Comparison of ENCODE assay signal across 9 mouse cellular contexts in the genomic region with DNA sequence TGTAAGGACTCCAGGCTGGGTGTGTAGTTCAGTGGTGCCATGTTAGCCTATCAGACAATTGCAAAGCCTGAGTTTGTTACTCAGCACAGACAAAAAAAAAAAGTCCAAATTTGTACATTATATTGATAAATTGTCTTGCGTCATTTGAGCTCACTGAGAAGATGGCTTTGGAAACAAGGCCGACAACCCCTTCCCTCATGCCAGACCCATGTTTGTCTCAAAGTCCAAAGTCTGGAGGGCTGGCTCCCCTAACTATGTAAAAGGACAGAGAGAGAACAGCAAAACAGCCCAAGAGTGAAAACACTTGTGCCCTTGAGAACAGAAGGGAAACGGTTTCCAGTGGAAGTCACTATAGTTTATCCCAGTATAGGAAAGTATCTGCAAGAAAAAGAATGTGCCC. TPM values are rescaled to one million over a fixed set of nuclear protein-coding genes. Genes with fewer than 3 reads are reported as not detected.
DNase-seq lines count a peak whose midpoint lies in the region; ATAC-seq and TF ChIP-seq lines count a peak whose summit lies in the region.
"Had no signal": no experiment of that assay in that cellular context is flagged by ENCODE, and none has a peak within 500 bp of the region (broad histone marks: within the 10 kb centered on the region; RNA-seq: fewer than 3 reads in every experiment).

No protein-coding gene starts in this region.

- no peak for DNase-seq in heart, postnatal 10 days
- peak; percentile 65 to 69 for DNase-seq in kidney, adult 8-10 months
- peak; percentile 46 for DNase-seq in liver, postnatal 0 days
- no peak for DNase-seq in embryo, embryonic 10 days (ENCODE audit: low spot score)
- no peak for DNase-seq in spleen, adult 18-20 months
- DNase-seq: cerebellum, adult 9-11 months had no signal

- peak overlapping the region; percentile 72; the same call in 1 of the 2 replicates for H3K4me3 ChIP-seq in heart, embryonic 11.5 days (ENCODE audit: low read depth, low read length)
- peak overlapping the region; percentile 95 for H3K4me3 ChIP-seq in megakaryocyte, embryonic 14.5 days (replicated peaks)
- H3K4me3 ChIP-seq in liver, postnatal 0 days (ENCODE audit: low read depth, low read length) = peak overlapping the region; percentile 88; the same call in 1 of the 2 replicates

- H3K27me3 ChIP-seq in heart, embryonic 11.5 days (ENCODE audit: control insufficient read depth, insufficient read depth, low read length) = no peaks in the 10 kb centered on the region
- H3K27me3 ChIP-seq in megakaryocyte, embryonic 14.5 days (replicated peaks) = no peaks in the 10 kb centered on the region
- no peaks in the 10 kb centered on the region for H3K27me3 ChIP-seq in liver, postnatal 0 days (ENCODE audit: insufficient read depth, low read length)

- H3K4me2 ChIP-seq in heart, embryonic 11.5 days = peak overlapping the region; percentile 78
- H3K4me2 ChIP-seq in liver, postnatal 0 days (ENCODE audit: low read depth, low read length) = peak overlapping the region; percentile 89

- intact Hi-C loops in heart, postnatal 10 days (cut with DNase I) = no loop called here

- H3K9me3 ChIP-seq in heart, embryonic 11.5 days (replicated peaks; ENCODE audit: control insufficient read depth, low read length) = no peaks in the 10 kb centered on the region
- no peaks in the 10 kb centered on the region for H3K9me3 ChIP-seq in megakaryocyte, embryonic 14.5 days
- H3K9me3 ChIP-seq in liver, postnatal 0 days (ENCODE audit: low read length) = no peaks in the 10 kb centered on the region

- H3K9ac ChIP-seq in heart, embryonic 11.5 days (ENCODE audit: low read depth, low read length) = no peak overlapping the region
- peak overlapping the region; percentile 90; the same call in 1 of the 2 replicates for H3K9ac ChIP-seq in liver, postnatal 0 days (replicated peaks)

- no peak for ATAC-seq in heart, embryonic 11.5 days (replicated peaks; ENCODE audit: insufficient number of reproducible peaks, low FRiP score, low TSS enrichment)
- no peak for ATAC-seq in megakaryocyte, adult 5-6 weeks (ENCODE audit: poor library complexity, severe bottlenecking)
- ATAC-seq in liver, postnatal 0 days = peak; percentile 66

- H3K36me3 ChIP-seq in heart, embryonic 11.5 days (ENCODE audit: control insufficient read depth, insufficient read depth, low read length) = 0 out of 2 replicates have a peak, but pooled peaks cover under 1% of the 10 kb centered on the region
- peaks cover 57% of the 10 kb centered on the region for H3K36me3 ChIP-seq in megakaryocyte, embryonic 14.5 days (replicated peaks; ENCODE audit: low read length)
- H3K36me3 ChIP-seq in liver, postnatal 0 days (replicated peaks; ENCODE audit: insufficient read depth, low read length) = peaks cover 17% of the 10 kb centered on the region

- 83% methylated on average over 3 of the region's 3 CpGs for WGBS in heart, embryonic 11.5 days (ENCODE audit: insufficient replicate concordance)
- 28% methylated on average over 3 of the region's 3 CpGs for WGBS in liver, postnatal 0 days (ENCODE audit: insufficient replicate concordance)

- peaks cover 7% of the 10 kb centered on the region; the same call in 1 of the 2 replicates for H3K4me1 ChIP-seq in heart, embryonic 11.5 days (ENCODE audit: control insufficient read depth, insufficient read depth, low read length)
- H3K4me1 ChIP-seq in megakaryocyte, embryonic 14.5 days = peaks cover 70% of the 10 kb centered on the region
- peaks cover 22% of the 10 kb centered on the region for H3K4me1 ChIP-seq in liver, postnatal 0 days (ENCODE audit: insufficient read depth)

- H3K27ac ChIP-seq in heart, embryonic 11.5 days (ENCODE audit: low read depth, low read length) = no peak overlapping the region
- H3K27ac ChIP-seq in liver, postnatal 0 days (ENCODE audit: low read depth) = peak overlapping the region; percentile 93

- TF ChIP-seq EP300 in liver, postnatal 0 days (IDR thresholded peaks at IDR 0.05; ENCODE audit: low read depth) = peak; percentile 74

- TF ChIP-seq CTCF in liver, postnatal 0 days (IDR thresholded peaks at IDR 0.05; ENCODE audit: low read depth) = no peak

RNA-seq across cellular contexts. Expression of a gene that starts 1.3 kb away (rescaled TPM):
- 102 and 139 TPM in 2 replicates for polyA plus RNA-seq in heart, embryonic 11.5 days (2014; fragmentation: Nextera tagmentation; extraction: Ambion mirVana)
- 100 to 1,000 TPM; 111 to 114 TPM for total RNA-seq in heart, postnatal 10 days (2021)
- 16.6 and 130 TPM in 2 replicates for polyA plus RNA-seq in megakaryocyte, embryonic 14.5 days (2012; ENCODE audit: insufficient read depth, low replicate concordance)
- total RNA-seq in megakaryocyte, adult 5-6 weeks (2015) = 87.5 and 89.5 TPM in 2 replicates
- total RNA-seq in megakaryocyte, adult 5-6 weeks (2017) = 165 and 167 TPM in 2 replicates
- 106 and 112 TPM in 2 replicates for polyA plus RNA-seq in liver, postnatal 0 days (2015; fragmentation: Nextera tagmentation; extraction: Ambion mirVana)

RNA-seq across cellular contexts. Expression of a gene that starts 1.7 kb away (rescaled TPM):
- 31.9 and 34.8 TPM in 2 replicates for polyA plus RNA-seq in heart, embryonic 11.5 days (2014; fragmentation: Nextera tagmentation; extraction: Ambion mirVana)
- total RNA-seq in heart, postnatal 10 days (2021) = 10 to 100 TPM; 53.4 to 58.2 TPM
- polyA plus RNA-seq in megakaryocyte, embryonic 14.5 days (2012; ENCODE audit: insufficient read depth, low replicate concordance) = 25.1 and 60.6 TPM in 2 replicates
- 7.9 and 9.1 TPM in 2 replicates for total RNA-seq in megakaryocyte, adult 5-6 weeks (2015)
- 6.7 and 9.5 TPM in 2 replicates for total RNA-seq in megakaryocyte, adult 5-6 weeks (2017)
- polyA plus RNA-seq in liver, postnatal 0 days (2015; fragmentation: Nextera tagmentation; extraction: Ambion mirVana) = 66.2 and 66.9 TPM in 2 replicates

RNA-seq across cellular contexts. Expression of a gene that starts 19.8 kb away (rescaled TPM):
- 69.2 and 75.4 TPM in 2 replicates for polyA plus RNA-seq in heart, embryonic 11.5 days (2014; fragmentation: Nextera tagmentation; extraction: Ambion mirVana)
- 1,000 to 10,000 TPM; 1,771 to 1,883 TPM for total RNA-seq in heart, postnatal 10 days (2021)
- polyA plus RNA-seq in megakaryocyte, embryonic 14.5 days (2012; ENCODE audit: insufficient read depth, low replicate concordance) = not detected in 2 replicates
- total RNA-seq in megakaryocyte, adult 5-6 weeks (2015) = not detected in 2 replicates
- total RNA-seq in megakaryocyte, adult 5-6 weeks (2017) = not detected in 2 replicates
- polyA plus RNA-seq in liver, postnatal 0 days (2015; fragmentation: Nextera tagmentation; extraction: Ambion mirVana) = 1.2 and 12.7 TPM in 2 replicates

RNA-seq across cellular contexts. Expression of a gene that starts 23.0 kb away (rescaled TPM):
- 29.4 and 30.8 TPM in 2 replicates for polyA plus RNA-seq in heart, embryonic 11.5 days (2014; fragmentation: Nextera tagmentation; extraction: Ambion mirVana)
- 10 to 100 TPM; 13.1 to 15.9 TPM for total RNA-seq in heart, postnatal 10 days (2021)
- 4.0 and 23.4 TPM in 2 replicates for polyA plus RNA-seq in megakaryocyte, embryonic 14.5 days (2012; ENCODE audit: insufficient read depth, low replicate concordance)
- 12.9 and 13.2 TPM in 2 replicates for total RNA-seq in megakaryocyte, adult 5-6 weeks (2015)
- total RNA-seq in megakaryocyte, adult 5-6 weeks (2017) = 15.5 and 37.7 TPM in 2 replicates
- polyA plus RNA-seq in liver, postnatal 0 days (2015; fragmentation: Nextera tagmentation; extraction: Ambion mirVana) = 30.7 and 35.9 TPM in 2 replicates

RNA-seq across cellular contexts. Expression of a gene that starts 23.7 kb away (rescaled TPM):
- polyA plus RNA-seq in heart, embryonic 11.5 days (2014; fragmentation: Nextera tagmentation; extraction: Ambion mirVana) = 38.9 and 47.8 TPM in 2 replicates
- total RNA-seq in heart, postnatal 10 days (2021) = 10 to 100 TPM; 27.0 to 29.8 TPM
- polyA plus RNA-seq in megakaryocyte, embryonic 14.5 days (2012; ENCODE audit: insufficient read depth, low replicate concordance) = 57.2 and 112 TPM in 2 replicates
- total RNA-seq in megakaryocyte, adult 5-6 weeks (2015) = 41.7 and 44.7 TPM in 2 replicates
- 29.7 and 30.4 TPM in 2 replicates for total RNA-seq in megakaryocyte, adult 5-6 weeks (2017)
- 15.9 and 17.1 TPM in 2 replicates for polyA plus RNA-seq in liver, postnatal 0 days (2015; fragmentation: Nextera tagmentation; extraction: Ambion mirVana)

Comparison
In these comparisons a context has a peak if more than half of its experiments do, and no peak if none do; other contexts are left out.
1. DNase-seq: peak in kidney, adult 8-10 months (2 of 2) and liver, postnatal 0 days (single experiment); none in heart, postnatal 10 days (0 of 2), embryo, embryonic 10 days (single experiment) and spleen, adult 18-20 months (0 of 2).
2. Peak in every context shown above with its lines, with median percentiles within 50 percentile points of each other: H3K4me3 ChIP-seq.